Mouse (Mus musculus): ENCODE measurements around the gene Ttc37. TPM values are rescaled to one million over a fixed set of nuclear protein-coding genes. Genes with fewer than 3 reads are reported as not detected.

Ttc37 gene
- polyA plus RNA-seq, 1 experiment from 2014 or later: 11.2 TPM

- Histone ChIP-seq H3K4me2 (replicated peaks) (no peak overlapping the region), H3K27ac (no peak overlapping the region), H3K27me3 (replicated peaks) (no peaks in the 10 kb centered on the region), H3K4me1 (replicated peaks) (no peaks in the 10 kb centered on the region), H3K4me3 (replicated peaks) (no peak overlapping the region), H3K36me3 (peaks cover 8% of the 10 kb centered on the region; the same call in 1 of the 2 replicates), H3K9me3 (no peaks in the 10 kb centered on the region), H3K9ac (no peak overlapping the region)
- 93% methylated on average over 5 of the region's 5 CpGs for WGBS
- ATAC-seq: no peak
Measured at GRCm38 (mm10) chr13:76187651-76188050, 89.1 kb downstream of the Ttc37 start.

GRCm38 (mm10) chr13:76189190-76189589 lies 90.7 kb downstream of the Ttc37 start:
- 73% methylated on average over 3 of the region's 3 CpGs for WGBS

GRCm38 (mm10) chr13:76190273-76190672 lies 91.7 kb downstream of the Ttc37 start:
- Histone ChIP-seq H3K4me2 (replicated peaks) (no peak overlapping the region), H3K27ac (no peak overlapping the region), H3K27me3 (replicated peaks) (no peaks in the 10 kb centered on the region), H3K36me3 (peaks cover 8% of the 10 kb centered on the region; the same call in 1 of the 2 replicates), H3K4me1 (replicated peaks) (no peaks in the 10 kb centered on the region), H3K9me3 (no peaks in the 10 kb centered on the region), H3K9ac (no peak overlapping the region), H3K4me3 (replicated peaks) (no peak overlapping the region)
- 74% methylated on average over 3 of the region's 3 CpGs for WGBS
- ATAC-seq: no peak

More at GRCm38 (mm10) chr13:76189190-76189589, 90.7 kb downstream of the Ttc37 start:
- Histone ChIP-seq H3K27ac (no peak overlapping the region), H3K27me3 (replicated peaks) (no peaks in the 10 kb centered on the region), H3K4me3 (replicated peaks) (no peak overlapping the region), H3K9ac (no peak overlapping the region), H3K36me3 (peaks cover 8% of the 10 kb centered on the region; the same call in 1 of the 2 replicates), H3K4me1 (replicated peaks) (no peaks in the 10 kb centered on the region), H3K9me3 (no peaks in the 10 kb centered on the region), H3K4me2 (replicated peaks) (no peak overlapping the region)
- no peak for ATAC-seq

- no peaks in the 10 kb centered on the region for H3K9me3 ChIP-seq
- no peak overlapping the region for H3K27ac ChIP-seq
- no peaks in the 10 kb centered on the region for H3K27me3 ChIP-seq (replicated peaks)
- H3K4me1 ChIP-seq (replicated peaks): no peaks in the 10 kb centered on the region
- H3K4me3 ChIP-seq (replicated peaks): no peak overlapping the region
- no peak for ATAC-seq
- no peak overlapping the region for H3K9ac ChIP-seq
- H3K4me2 ChIP-seq (replicated peaks): no peak overlapping the region
- H3K36me3 ChIP-seq: peaks cover 5% of the 10 kb centered on the region; the same call in 1 of the 2 replicates
Measured at GRCm38 (mm10) chr13:76194937-76195336, 96.4 kb downstream of the Ttc37 start.

GRCm38 (mm10) chr13:76195431-76196138 lies 97.1 kb downstream of the Ttc37 start:
- Histone ChIP-seq H3K9ac (no peak overlapping the region), H3K27me3 (replicated peaks) (no peaks in the 10 kb centered on the region), H3K4me3 (replicated peaks) (no peak overlapping the region), H3K36me3 (peaks cover 5% of the 10 kb centered on the region; the same call in 1 of the 2 replicates), H3K4me2 (replicated peaks) (no peak overlapping the region), H3K4me1 (replicated peaks) (no peaks in the 10 kb centered on the region), H3K27ac (no peak overlapping the region), H3K9me3 (no peaks in the 10 kb centered on the region)
- ATAC-seq: no peak
- WGBS: 94% methylated on average over 8 of the region's 8 CpGs

GRCm38 (mm10) chr13:76197297-76197848 lies 98.8 kb downstream of the Ttc37 start:
- Histone ChIP-seq H3K27ac (no peak overlapping the region), H3K27me3 (replicated peaks) (no peaks in the 10 kb centered on the region), H3K4me1 (replicated peaks) (no peaks in the 10 kb centered on the region), H3K9ac (no peak overlapping the region), H3K36me3 (peaks cover 2% of the 10 kb centered on the region; the same call in 1 of the 2 replicates), H3K4me2 (replicated peaks) (no peak overlapping the region), H3K4me3 (replicated peaks) (no peak overlapping the region), H3K9me3 (no peaks in the 10 kb centered on the region)
- 60% methylated on average over 3 of the region's 3 CpGs for WGBS
- ATAC-seq: no peak

- Histone ChIP-seq H3K4me2 (replicated peaks) (no peak overlapping the region), H3K27ac (no peak overlapping the region), H3K4me3 (replicated peaks) (no peak overlapping the region), H3K9me3 (no peaks in the 10 kb centered on the region), H3K36me3 (no peaks in the 10 kb centered on the region), H3K9ac (no peak overlapping the region), H3K4me1 (replicated peaks) (no peaks in the 10 kb centered on the region), H3K27me3 (replicated peaks) (no peaks in the 10 kb centered on the region)
- 79% methylated on average over 4 of the region's 4 CpGs for WGBS
- ATAC-seq: no peak
Measured at GRCm38 (mm10) chr13:76199943-76200342, 101.4 kb downstream of the Ttc37 start.

- no peak overlapping the region for H3K27ac ChIP-seq
- H3K4me3 ChIP-seq (replicated peaks): no peak overlapping the region
- H3K4me1 ChIP-seq (replicated peaks): no peaks in the 10 kb centered on the region
- no peak for ATAC-seq
- 74% methylated on average over 2 of the region's 2 CpGs for WGBS
- no peaks in the 10 kb centered on the region for H3K27me3 ChIP-seq (replicated peaks)
- no peak overlapping the region for H3K9ac ChIP-seq
- H3K36me3 ChIP-seq: no peaks in the 10 kb centered on the region
- no peak overlapping the region for H3K4me2 ChIP-seq (replicated peaks)
- H3K9me3 ChIP-seq: no peaks in the 10 kb centered on the region
Measured at GRCm38 (mm10) chr13:76214928-76215327, 116.4 kb downstream of the Ttc37 start.

- Histone ChIP-seq H3K36me3 (no peaks in the 10 kb centered on the region), H3K27ac (no peak overlapping the region), H3K27me3 (replicated peaks) (no peaks in the 10 kb centered on the region), H3K9ac (no peak overlapping the region), H3K4me3 (replicated peaks) (no peak overlapping the region), H3K4me1 (replicated peaks) (no peaks in the 10 kb centered on the region), H3K4me2 (replicated peaks) (no peak overlapping the region), H3K9me3 (no peaks in the 10 kb centered on the region)
- 0 out of 2 replicates have a peak, but pooled peaks have one; percentile 55 for ATAC-seq
- WGBS: 45% methylated on average over 2 of the region's 2 CpGs
Measured at GRCm38 (mm10) chr13:76215397-76215796, 116.9 kb downstream of the Ttc37 start.

Other genes with a start within 250 kb of the Ttc37 start
- gene Rhobtb3, start 154.8 kb upstream of the Ttc37 start, polyA plus RNA-seq (2015; fragmentation: Nextera tagmentation; extraction: Ambion mirVana): 28.0 and 31.1 TPM in 2 replicates
- 0.41 and 0.44 TPM in 2 replicates for gene Spata9, start 131.6 kb upstream of the Ttc37 start, polyA plus RNA-seq (2015; fragmentation: Nextera tagmentation; extraction: Ambion mirVana)
- gene Rfesd, start 80.0 kb upstream of the Ttc37 start, polyA plus RNA-seq (2015; fragmentation: Nextera tagmentation; extraction: Ambion mirVana): 19.9 and 21.2 TPM in 2 replicates
- gene Gpr150, start 41.7 kb upstream of the Ttc37 start, polyA plus RNA-seq (2015; fragmentation: Nextera tagmentation; extraction: Ambion mirVana): 0.15 and 0.25 TPM in 2 replicates
- 4.1 and 5.6 TPM in 2 replicates for gene Arsk, start 74 bp upstream of the Ttc37 start, polyA plus RNA-seq (2015; fragmentation: Nextera tagmentation; extraction: Ambion mirVana)
- not detected in 2 replicates for gene Fam81b, start 206.3 kb downstream of the Ttc37 start, polyA plus RNA-seq (2015; fragmentation: Nextera tagmentation; extraction: Ambion mirVana)